Mouse (Mus musculus) mouse trophoblast stem cell (cell line): Measurements from ENCODE around the gene Mak.

Source experiments
- in situ Hi-C, 2 experiments: fragments of 300-500 bp; cut with MseI, MboI; formaldehyde crosslinking; loops; 2 replicates in 1 of 2; 3 replicates in 1 of 2; pipeline ENCODE4 v1.15.1; 2025

Gene Mak

DNA sequence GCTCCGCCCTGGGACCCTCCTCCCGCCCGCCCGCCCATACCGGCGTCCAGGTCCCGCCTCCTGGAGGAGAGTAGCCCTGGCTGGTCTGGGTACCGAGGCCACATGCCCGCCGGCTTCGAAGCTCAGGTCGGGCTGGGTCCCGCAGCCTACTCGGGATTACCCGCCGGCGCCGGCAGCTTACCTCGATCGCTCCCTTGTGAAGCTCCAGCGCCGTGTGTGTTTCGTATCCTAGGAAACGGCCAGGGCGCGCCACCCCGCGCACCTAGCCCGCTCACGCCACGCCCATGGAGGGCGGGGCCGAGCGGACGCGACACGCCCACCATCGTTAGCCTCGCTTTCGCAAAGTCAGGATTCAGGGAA lies at the start of gene Mak:
TSS of gene Mak (minus strand) at position 286 of the 360 bp plus-strand sequence.
- in situ Hi-C loops, result no loop called here

DNA sequence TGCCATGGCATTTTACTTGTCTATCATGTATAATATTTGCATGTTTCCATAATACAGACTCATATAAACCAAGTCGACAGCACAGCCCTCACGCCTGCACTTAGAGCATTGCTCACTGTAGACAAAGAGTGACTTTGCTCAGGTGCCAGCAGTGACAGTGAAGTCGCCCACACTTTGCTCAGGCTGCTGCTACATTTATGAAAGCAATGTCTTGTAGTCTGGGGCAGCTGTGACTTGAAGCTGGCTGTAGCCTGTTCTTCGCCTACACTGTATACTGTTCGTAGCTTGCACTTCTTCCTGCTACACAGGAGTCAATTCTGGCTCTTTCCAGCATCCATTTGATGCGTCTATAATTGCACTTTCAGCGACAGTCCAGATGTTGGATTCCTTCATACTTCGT lies 49.6 kb upstream of the Mak start:
- in situ Hi-C loops, result no loop called here

DNA sequence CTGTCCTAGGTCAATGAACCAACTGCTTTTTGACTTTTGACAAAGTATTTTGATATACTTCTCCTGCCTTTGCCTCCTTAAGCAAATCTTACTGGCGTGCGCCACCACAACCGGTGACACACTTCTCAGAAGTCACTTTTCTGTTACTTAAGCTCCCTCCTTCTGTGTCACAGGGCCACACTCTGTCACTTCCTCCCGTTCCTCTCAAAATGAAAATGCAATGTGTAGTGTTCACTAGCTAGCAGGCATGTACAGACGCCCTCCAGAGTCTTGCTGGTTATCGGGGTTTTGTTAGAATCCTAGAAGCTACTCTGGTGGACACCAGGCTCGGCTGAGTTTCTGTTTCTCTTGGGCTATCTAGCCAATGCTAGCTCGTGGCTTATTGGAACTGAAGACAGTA lies 48.8 kb upstream of the Mak start:
- in situ Hi-C loops, result no loop called here

DNA sequence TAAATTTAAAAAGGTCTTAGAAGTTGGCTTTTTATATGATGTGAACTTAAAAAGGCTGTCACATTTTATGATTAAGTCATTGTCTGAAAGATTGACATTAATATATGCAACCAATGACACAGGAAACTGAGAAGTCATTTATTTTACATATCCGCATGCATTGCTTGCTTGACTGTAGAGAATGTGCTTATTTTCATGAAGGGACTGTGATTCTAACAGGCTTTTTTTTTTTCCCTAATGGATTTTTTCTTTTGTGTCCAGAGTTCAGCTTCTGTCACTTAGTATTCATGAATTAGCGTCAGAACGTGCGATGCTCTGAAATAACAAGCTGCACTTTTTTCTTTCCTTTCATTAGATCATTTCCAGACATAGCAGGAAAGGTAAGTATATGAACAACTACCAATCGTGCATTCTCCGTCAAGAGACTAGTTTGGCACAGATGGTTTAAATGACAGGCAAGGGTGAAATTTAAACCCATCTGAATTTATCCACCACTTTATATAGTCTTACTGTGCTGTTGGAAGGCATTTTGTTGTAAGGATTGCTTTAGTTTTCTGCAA lies 44.2 kb upstream of the Mak start:
- in situ Hi-C loops, result no loop called here

DNA sequence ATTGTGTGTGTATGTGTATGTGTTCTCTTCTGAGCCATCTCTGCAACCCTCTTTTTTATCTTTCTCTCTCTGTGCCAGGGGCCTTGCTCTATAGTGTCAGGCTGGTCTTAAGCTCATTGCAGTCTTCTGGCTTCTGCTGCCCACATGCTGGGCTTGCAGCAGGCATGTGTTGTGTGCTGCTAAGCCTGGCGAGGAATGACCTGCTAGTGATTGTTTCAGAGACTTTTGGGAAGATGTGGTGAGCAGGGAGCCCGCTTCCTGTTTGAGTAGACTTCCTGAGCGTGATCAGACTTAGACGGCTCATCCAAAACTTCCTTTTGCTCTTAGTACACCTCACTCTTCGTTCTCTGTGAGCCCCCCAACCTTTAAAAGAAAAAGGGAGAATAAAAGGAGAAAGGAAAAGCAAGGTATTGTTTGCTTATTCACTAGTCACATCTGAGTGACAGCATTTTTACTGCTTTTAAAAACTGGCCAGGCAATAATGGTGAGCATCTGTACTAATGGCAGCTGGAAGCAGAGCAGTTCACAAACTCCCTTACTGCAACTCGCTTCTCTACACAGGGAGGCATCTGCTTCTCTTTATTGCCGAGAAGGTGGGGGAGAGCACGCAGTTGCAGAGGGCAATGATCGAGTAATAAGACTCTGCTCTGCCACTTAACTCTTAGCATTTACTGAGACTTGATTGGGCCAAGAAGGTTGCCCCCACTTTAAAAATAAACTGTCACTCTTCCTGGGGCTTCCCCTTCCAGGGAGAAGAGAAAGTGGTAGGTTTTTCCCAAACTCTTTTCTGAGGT lies 39.8 kb upstream of the Mak start:
- in situ Hi-C loops, result no loop called here

DNA sequence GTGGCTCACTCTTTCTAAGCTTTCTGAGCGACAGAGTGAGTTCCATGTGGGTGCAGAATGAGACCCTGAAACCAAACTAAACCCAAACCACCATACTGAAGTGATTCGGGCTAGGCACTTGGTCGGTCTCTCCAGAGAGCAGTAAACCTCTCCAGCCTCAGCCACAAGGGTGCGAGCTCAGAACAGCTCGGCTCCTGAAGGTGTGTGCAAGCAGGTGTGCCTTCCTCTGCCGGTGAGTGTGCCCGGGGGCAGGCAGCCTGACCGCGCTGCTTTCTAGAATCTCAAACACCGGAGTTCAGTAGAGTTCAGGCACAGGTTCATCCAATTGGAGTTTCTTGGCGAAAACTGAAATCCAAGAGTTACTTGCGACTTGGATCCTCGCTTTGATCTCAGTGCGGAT lies 34.4 kb upstream of the Mak start, which contains the start of gene Sycp2l:
TSS of gene Sycp2l (plus strand) at position 368 of the 400 bp plus-strand sequence.
- in situ Hi-C loops, result no loop called here

DNA sequence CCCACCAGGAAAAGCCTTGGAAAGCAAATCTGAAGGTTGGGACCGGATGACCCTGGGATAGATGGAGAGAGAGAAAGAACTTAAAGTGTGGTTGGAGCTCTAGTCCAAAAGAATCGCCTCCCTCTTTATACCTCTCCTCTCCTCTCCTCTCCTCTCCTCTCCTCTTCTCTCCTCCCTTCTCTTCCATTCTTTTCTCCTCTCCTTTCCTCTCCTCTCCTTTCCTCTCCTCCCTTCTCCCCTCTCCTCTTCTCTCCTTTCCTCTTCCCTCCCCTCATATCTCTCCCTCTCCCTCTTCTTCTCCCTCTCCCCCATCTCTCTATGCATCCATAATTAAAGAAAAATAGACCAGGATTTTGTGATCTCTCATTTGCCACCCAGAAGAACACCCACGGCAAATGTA lies 31.4 kb upstream of the Mak start, which contains the start of gene Gcm2:
TSS of gene Gcm2 (minus strand) at position 101 of the 400 bp plus-strand sequence.
- in situ Hi-C loops, result no loop called here

DNA sequence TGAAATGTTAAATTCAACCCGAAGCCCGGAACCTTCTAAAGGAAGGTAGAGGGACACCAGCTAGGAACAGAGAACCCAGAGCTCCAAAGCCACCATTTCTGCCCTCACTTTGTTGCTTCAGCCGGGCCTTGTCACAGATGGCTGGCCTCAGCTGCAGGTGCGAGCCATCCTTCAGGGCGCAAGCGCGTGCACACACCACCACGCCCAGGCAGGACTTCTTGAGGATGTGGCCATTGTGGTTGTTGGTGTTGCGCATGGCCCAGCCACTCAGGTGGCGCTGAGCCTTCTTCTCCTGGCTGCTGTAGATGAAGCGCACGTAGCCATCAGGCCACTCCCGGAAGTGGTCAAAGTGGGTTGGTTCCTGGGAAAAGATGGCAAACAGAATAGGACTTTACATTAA lies 26.0 kb upstream of the Mak start:
- in situ Hi-C loops, result no loop called here

DNA sequence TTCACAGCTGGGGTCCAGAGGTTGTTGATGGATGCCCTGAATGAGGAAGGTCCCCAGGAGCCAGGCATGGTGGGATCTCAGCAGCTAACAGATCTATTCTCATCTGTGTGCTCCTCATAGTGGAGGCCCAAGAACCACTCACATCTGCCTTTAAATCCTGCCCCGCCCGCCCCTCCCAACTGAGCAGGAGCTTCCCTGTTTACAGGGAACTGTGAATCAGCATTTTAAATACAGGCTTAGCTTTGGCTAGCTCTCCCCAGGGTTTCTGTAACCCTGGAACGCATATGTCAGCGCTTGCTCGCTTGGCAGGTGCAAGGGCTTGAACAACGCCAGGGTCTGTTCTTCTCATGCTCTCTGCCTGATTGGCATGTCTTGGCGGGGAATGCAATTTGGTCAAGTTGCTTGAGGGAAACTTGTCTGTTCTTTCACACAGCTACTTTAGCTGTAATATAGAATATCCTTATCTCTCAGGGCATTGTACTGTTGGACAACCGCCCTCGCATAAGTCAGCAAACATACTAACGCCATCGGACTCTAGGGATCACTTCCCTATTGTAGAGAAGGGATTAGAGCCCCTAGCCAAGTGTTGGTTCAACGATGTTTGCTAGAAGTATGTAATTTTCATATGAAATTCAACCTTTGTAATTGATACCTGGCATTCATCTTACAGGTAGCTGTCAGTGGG lies 24.5 kb upstream of the Mak start:
- in situ Hi-C loops, result no loop called here

DNA sequence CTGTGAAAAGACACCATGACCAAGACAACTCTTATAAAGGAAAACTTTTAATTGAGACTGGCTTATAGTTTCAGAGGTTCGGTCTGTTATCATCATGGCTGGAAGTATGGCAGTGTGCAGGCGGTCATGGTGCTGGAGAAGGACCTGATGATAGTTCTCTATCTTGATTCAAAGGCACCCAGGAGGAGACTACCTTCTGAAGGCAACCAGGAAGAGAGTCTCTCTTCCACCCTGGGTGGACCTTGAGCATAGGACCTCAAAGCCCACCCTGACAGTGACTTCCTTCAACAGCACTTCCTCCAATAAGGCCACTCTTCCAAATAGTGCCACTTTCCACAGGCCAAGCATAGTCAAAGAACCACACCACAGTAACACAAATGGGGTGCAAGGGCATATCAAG lies 20.5 kb upstream of the Mak start:
- in situ Hi-C loops, result no loop called here

DNA sequence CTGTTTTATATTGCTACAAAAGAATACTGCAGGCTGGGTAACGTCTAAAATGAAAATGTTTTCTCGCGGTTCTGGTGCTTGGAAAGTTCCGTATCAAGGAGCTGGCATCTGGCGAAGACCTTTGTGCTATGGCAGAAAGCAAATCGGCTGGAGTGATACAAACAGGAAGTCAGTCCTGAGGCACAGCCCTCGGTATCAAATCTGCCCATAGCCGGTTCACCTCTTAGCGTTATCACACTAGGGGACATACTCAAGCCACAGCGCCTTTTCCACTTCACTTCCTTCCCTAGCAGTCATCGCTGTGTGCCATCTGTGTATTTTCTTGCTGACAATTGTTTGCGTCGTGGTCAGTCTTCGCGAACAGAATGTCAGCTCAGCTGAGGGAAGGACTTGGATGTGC lies 18.8 kb upstream of the Mak start:
- in situ Hi-C loops, result no loop called here

DNA sequence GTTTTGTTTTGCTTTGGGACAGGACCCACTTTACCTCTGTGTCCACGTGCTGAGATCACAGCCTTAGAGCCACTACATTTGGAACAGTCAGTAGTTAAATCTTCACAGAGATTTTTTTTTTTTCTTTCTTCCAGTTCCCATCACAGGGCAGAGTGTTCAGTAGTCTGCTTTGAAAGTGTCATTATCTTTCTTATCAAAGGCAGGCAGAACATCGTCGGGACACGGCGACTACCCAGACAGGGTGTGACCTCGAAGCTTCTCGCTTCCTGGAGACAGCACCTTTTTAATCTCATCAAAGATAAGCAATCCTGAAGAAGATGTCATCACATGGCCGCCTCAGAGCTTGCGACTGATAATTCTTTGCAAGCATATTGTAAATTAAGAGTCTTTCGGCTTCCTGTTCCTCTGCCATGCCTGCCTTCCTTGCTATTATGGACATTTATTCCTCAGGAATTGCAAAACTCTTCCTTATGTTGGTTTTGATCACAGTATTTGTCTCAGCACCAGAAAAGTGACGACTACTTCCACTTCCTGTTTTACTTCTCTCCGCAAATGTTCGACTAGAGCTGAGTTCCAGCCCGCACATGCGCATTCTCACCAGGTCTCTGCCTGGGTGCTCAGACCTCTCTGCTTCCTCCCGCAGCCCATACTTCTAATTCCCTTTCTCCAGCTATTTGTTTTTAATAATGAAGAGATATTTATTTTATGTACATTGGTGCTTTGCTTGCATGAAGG lies 18.0 kb upstream of the Mak start:
- in situ Hi-C loops, result no loop called here

DNA sequence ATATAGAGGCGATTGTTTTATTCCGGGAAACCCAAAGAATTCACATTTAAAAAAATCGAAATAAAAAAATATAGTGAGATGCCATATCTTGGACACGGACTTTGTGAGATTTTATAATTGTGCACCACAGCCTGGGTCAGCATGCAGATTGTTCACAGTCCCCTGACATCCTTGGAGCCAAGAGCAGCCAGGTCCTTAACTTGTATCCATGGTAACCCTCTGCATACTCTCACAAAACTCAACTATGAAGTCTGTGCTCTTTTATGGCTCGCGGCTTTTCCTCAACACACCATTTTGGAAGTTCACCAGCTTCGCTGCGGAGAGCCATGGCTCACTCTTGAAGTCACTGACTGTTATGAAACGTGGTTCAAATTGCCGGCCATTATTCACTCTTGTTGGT lies 14.7 kb upstream of the Mak start:
- in situ Hi-C loops, result no loop called here

DNA sequence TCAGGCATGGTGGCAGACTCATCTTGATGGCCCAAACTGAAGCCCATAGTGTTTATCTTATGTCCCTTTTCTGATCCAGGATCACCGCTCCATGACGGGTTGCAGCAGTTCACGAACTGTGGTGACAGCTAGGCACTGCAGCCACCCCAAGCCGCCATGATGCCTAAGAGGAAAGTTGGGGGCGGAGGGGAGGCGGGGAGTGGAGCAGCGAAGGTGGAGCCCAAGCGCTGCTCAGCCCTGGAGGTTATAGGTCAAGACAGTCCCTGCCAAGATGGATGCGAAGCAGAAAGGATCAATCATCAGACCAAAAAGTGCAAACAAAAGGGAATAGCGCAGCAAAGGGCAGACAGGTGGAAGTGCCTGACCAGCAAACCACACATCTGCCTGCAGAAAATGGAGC lies 11.8 kb upstream of the Mak start:
- in situ Hi-C loops, result no loop called here

DNA sequence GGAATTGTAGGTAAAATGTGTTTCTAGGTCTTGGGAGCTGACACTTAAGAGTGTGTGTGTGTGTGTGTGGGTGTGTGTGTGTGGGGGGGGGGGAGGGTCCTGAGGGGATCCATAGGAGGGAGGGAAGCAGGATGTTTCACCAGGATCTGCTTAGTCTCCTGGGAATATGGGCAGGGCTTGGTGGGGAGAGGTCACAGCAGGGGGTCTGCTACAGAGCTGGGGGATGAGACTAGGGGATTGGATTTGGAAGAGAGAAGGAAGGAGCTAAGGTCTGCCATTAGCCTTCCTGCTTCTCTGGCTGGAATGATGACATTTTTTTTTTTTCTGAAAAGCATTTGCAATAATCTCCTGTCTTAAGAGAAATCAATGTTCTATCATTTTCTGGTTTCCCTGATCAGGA lies 9.2 kb upstream of the Mak start:
- in situ Hi-C loops, result loop anchor here (5.0 to 10.0 kb wide), 2 partner anchors 139 to 146 kb away; no protein-coding TSS in a partner anchor

DNA sequence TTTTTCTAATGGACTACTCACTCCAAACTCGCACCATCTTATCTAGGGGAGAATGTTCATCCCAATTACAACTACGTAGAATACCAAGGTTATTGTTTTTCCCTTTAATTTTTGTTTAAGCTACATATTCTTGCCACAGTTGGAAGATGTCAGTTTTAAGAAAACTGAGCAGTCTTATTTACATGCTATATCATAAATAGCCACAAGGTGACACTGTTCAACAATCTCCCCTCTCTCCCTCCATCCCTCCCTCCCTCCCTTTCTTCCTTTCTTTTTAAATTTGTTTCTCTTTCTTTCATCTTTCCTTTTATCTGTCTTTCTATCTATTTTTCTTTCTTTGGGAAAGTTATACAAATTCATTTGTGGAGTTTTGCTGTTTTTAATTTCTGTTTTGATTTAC lies 5.6 kb upstream of the Mak start:
- in situ Hi-C loops, result loop anchor here (5.0 to 10.0 kb wide), 2 partner anchors 142 to 150 kb away; no protein-coding TSS in a partner anchor

DNA sequence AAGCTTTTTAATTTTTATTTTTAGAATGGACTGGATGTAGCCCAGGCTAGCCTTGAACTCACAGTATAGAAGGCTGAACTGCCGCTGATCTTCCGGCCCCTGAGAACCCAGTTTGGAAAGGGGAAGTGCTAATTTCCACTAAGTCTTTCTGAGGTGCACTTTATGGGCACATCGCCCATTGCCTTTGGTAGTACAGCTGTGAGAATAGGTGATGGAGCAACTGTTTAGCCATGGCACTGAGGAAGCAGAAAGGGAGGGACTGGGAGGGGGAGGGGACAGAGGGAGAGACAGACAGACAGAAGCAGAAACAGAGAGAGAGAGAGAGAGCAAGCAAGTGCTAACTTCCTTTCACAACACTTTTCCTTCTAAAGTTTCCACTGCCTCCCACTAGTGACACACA lies 5.0 kb upstream of the Mak start:
- in situ Hi-C loops, result loop anchor here in 1 of 2 experiments (10.0 kb wide), 1 partner anchor 150 kb away; no protein-coding TSS in a partner anchor

DNA sequence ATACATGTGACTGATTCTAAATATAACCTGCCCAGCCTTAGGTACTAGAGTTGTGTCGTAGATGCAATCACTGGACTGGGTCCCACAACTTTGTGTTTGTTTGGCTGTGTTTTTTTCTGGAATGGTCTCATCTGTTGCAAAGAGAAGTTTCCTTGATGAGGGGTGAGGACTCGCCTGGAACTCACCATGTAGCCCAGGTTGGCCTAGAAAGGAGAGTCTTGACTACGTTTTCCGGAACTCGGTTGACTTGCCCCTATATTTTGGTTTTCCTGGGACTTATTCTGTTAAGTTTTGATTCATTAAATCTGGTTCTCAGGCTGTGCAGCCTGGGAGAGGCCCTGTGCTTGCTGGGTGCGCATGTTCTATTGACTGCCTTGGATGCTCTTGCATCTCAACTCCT lies 1.2 kb upstream of the Mak start:
- in situ Hi-C loops, result loop anchor here in 1 of 2 experiments (10.0 kb wide), 1 partner anchor 154 kb away; no protein-coding TSS in a partner anchor

DNA sequence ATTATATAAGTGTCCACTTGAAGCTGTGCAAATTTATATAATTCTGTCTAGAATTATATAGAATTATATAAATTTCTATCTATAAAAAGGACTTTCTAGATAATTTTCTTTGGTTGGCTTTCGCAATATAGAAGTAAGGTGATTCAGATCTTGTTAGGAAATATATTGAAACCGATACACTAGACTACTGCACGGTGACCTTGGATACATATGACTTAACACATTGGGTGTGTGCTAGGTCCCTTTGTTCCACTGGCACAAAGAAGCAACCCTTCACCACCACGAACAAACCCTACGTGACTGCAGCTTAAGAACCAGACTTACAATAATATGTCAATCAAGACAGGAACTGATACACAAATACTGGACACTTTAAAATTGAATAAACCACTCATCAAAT lies 353 bp upstream of the Mak start:
- in situ Hi-C loops, result loop anchor here in 1 of 2 experiments (10.0 kb wide), 1 partner anchor 155 kb away; no protein-coding TSS in a partner anchor

DNA sequence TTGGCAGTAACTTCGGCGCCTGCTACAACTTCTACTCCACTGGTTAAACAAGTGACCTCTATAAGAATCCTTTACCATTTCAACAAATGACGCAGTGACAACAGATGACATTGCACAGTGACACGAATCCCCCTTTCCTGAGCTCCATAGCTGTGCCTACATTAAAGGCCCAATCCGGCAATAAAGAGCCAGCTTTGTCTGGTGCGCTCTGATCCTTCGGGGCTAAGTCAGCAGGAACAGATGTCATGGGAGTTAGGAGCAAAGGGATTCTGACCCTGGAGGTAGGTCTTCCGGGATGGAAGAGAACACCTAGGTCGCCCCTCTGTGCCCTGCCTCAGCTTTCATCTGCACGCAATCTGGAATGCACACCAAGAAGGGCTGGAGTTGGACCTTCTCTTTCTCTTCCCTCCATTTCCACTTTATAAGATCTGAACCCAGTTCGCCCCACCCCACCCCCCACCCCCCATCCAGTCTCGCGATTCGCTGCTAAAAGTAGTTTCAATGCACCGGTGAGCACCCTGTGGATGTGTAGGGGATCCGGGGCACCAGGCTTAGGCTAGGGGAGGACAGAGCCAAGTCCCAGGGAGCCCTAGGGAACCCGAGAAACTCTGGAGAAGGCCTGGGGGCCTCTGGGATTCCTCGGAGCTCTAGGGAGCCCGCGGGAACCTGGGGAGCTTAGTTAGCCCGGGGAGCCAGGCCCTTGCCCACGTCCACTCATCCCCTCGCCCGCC lies 651 bp downstream of the Mak start:
- in situ Hi-C loops, result no loop called here

DNA sequence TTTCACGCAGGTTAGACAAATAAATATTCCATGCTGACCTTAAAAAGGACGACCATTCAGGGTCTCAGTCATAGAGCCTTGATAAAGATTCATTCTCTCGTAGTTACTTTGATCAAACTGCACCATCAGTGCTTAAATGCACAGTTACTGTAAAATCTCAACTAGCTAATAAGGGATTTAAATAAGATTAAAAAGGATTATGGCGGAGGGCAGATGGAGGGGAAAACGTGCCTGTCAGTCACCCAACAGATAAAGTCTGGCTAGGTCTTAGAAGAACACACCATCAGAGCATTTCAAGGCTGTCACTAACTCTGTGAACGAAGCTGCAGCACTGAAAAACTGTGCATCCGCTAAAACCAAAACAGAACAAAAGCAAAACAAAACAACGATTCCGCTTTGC lies 1.6 kb downstream of the Mak start:
- in situ Hi-C loops, result no loop called here
